Mouse (Mus musculus): ENCODE results near the gene Ikbke.

DNA sequence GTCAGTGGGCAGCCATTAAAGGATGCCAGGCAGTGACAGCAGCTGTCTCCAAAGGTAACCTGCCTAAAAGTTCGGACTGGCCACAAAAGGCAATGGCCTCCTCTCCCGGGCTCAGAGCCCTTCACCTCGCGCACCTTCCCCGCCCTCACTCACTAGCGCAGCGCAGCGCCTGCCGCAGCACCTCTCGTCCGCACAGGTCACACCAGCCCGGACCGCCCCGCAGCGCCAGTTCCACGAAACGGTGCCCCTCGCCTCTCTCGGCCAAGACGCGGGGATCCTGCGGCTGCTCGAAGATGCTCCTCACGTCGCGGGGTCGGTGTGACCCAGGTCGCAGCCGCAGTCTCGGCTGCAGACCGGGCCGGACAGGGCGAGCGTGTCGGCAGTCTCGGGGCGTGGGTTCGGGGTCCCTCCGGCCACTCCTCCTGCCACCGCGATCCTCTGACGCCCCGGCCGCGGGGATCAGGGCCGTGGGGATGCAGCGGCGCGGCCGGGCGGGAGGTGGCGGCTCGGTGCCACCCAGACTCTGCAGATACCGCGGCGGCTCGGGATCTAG lies 34.8 kb downstream of the Ikbke start:
- TF ChIP-seq RAD21 (IDR thresholded peaks at IDR 0.05; ENCODE audit: low read depth, low read length): no peak
- TF ChIP-seq POLR2A (IDR thresholded peaks at IDR 0.05; ENCODE audit: low read depth, low read length): no peak
- TF ChIP-seq ZC3H11A (IDR thresholded peaks at IDR 0.05; ENCODE audit: low read depth, low read length): no peak
- TF ChIP-seq EP300 (IDR thresholded peaks at IDR 0.05; ENCODE audit: low read length): no peak
- no peak for TF ChIP-seq CTCF (conservative IDR thresholded peaks at IDR 0.05 in 1 of 2, IDR thresholded peaks at IDR 0.05 in 1 of 2; ENCODE audit: low read depth in 2 of 2, low read length in 2 of 2)
- TF ChIP-seq HCFC1 (IDR thresholded peaks at IDR 0.05; ENCODE audit: low read depth, low read length): no peak
- TF ChIP-seq MXI1 (IDR thresholded peaks at IDR 0.05; ENCODE audit: low read depth, low read length): no peak
- TF ChIP-seq JUN (IDR thresholded peaks at IDR 0.05; ENCODE audit: insufficient read depth, low read depth, low read length): no peak
- TF ChIP-seq MEF2A (IDR thresholded peaks at IDR 0.05; ENCODE audit: borderline replicate concordance, low read depth, low read length): no peak
- TF ChIP-seq MAX (IDR thresholded peaks at IDR 0.05; ENCODE audit: low read length): no peak
- no peak for TF ChIP-seq USF2 (conservative IDR thresholded peaks at IDR 0.05; ENCODE audit: low read depth, low read length)
